Mouse (Mus musculus) embryonic fibroblast, embryonic 13.5 days (primary cell): ENCODE measurements at regions not wholly inside any gene's neighbourhood (a gene's known extent, or its start where the extent isn't known, plus 50 kb on each side); places are given as distances from the start of the nearest gene placed in this dataset.

Source experiments
- CTCF ChIP-seq: IDR thresholded peaks from 2 replicates; pipeline ENCODE4 v1.5.1; 2011; ENCODE audit warnings: mild to moderate bottlenecking, control low read depth, low read length, moderate library complexity, borderline replicate concordance; ENCODE audit not compliant: insufficient read depth
- POLR2A ChIP-seq: IDR thresholded peaks from 2 replicates; pipeline ENCODE4 v1.6.1; 2011; ENCODE audit warnings: low read depth, mild to moderate bottlenecking, control low read depth, low read length, moderate library complexity

DNA sequence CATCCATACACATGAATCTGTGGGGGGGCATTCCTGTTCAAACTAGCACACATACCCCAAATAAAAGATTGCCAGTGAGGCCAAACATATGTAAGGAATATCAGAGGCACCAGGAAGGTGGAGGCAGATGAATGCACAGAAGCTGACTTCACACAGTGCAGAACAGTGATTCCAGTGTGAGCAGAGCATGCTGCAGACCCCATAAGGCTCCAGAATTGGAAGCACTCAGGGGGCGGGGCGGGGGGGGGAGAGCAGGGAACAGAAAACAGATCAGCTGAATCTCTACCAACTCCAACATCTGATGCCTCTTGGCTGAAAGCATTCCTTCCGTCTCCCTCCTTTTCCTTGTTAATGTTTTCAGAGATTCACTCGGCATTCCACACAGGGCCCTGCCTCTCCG, 62.3 kb downstream of the Dact1 start:
- TF ChIP-seq CTCF = no peak
- TF ChIP-seq POLR2A = no peak
